Mouse (Mus musculus) heart, postnatal 36 days (tissue): Measurements from ENCODE around the gene Kcnma1. TPM values are rescaled to one million over a fixed set of nuclear protein-coding genes. Genes with fewer than 3 reads are reported as not detected.
A peak's percentile ranks its signal among the peaks of the same experiment; 100 is the strongest.

Experiments
- DNase-seq, 2 experiments: peaks; one replicate each; pipeline ENCODE4 v3.0.0; 2021 to 2022
- intact Hi-C: fragments of 180-260 bp; cut with DNase I; formaldehyde crosslinking; loops from one replicate; pipeline ENCODE4 v1.15.1; 2025
- total RNA-seq, 2 experiments: library from RNA; stranded (reverse); gene quantifications; 2 replicates each; pipeline ENCODE4 v1.2.3; 2021

The Kcnma1 gene
- total RNA-seq, 2 experiments from 2014 or later, result 0.62 to 0.94 TPM

GRCm38 (mm10) chr14:23982205-23982604 lies 32.1 kb downstream of the Kcnma1 start:
- intact Hi-C loops, result no loop called here

GRCm38 (mm10) chr14:23974685-23975084 lies 39.6 kb downstream of the Kcnma1 start:
- DNase-seq, result no peak
- intact Hi-C loops, result no loop called here

More at GRCm38 (mm10) chr14:23982205-23982604, 32.1 kb downstream of the Kcnma1 start:
- no peak for DNase-seq

DNA sequence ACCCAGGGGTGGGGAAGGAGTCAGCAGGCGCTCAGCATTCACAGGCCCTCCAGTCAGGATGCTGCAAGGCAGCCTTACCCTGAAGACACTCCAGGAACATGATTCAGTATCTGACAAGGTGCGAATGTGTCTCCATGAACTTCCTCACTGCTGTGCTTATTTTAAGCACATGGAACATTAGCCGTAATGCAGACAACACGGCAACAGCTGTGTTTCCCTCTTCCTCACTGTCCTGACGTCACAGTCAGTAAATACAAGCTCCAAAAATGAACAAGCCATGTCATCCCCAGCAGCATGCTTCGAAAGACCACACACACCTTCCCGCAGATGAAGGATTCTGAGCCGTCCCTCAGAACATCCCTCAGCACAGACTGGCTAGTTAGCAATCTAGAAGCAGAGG lies 47.8 kb downstream of the Kcnma1 start:
- intact Hi-C loops, result no loop called here
- DNase-seq, result no peak

- intact Hi-C loops, result no loop called here
- no peak for DNase-seq
Measured at GRCm38 (mm10) chr14:23959061-23959460, 55.2 kb downstream of the Kcnma1 start.

- DNase-seq, result no peak
- intact Hi-C loops, result no loop called here
Measured at GRCm38 (mm10) chr14:23957270-23957669, 57.0 kb downstream of the Kcnma1 start.

GRCm38 (mm10) chr14:23943876-23944275 lies 70.4 kb downstream of the Kcnma1 start:
- intact Hi-C loops, result no loop called here
- no peak for DNase-seq

- no peak for DNase-seq
- intact Hi-C loops, result no loop called here
Measured at GRCm38 (mm10) chr14:23943152-23943551, 71.1 kb downstream of the Kcnma1 start.

GRCm38 (mm10) chr14:23942103-23942502 lies 72.2 kb downstream of the Kcnma1 start:
- peak; percentile 20 to 25 for DNase-seq
- intact Hi-C loops, result no loop called here

DNA sequence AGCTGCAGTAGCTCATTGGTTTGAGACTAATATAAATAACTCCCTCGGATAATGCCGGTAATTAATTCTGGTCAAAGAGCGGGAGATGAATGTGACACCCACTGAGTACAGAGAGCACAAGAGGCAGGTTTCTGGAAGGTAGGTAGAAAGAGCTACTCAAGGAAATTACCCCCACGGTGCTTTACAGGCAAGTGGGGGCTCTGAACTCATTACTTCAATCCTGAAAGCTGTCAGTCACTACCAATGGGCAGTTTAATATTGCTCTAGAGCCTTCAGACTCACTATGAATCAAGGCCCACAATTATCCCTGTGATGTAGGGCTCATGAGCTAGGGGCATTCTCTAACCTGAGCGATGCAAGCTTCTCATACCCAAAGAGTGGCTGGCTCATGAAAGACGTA lies 79.3 kb downstream of the Kcnma1 start:
- no peak for DNase-seq
- intact Hi-C loops, result no loop called here

DNA sequence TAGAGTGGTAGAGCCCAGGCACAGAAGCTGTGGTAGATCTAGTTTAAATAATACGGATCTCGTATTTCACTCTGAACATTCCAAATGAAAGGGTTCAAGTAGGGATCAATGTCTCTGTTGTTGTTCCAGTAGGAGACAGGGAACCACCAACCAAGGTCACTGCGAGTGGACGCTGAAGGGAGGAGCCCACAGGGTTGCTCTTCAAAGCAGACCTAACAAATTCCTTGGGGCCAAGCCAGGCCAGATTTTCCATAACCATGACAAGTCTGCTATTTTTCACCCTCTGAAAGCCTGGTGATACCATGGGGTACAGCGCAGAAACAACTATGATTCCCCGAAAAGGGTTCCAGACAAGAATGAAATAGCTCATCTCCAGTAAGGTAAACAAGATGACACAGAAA lies 82.6 kb downstream of the Kcnma1 start:
- intact Hi-C loops, result no loop called here
- no peak for DNase-seq

DNA sequence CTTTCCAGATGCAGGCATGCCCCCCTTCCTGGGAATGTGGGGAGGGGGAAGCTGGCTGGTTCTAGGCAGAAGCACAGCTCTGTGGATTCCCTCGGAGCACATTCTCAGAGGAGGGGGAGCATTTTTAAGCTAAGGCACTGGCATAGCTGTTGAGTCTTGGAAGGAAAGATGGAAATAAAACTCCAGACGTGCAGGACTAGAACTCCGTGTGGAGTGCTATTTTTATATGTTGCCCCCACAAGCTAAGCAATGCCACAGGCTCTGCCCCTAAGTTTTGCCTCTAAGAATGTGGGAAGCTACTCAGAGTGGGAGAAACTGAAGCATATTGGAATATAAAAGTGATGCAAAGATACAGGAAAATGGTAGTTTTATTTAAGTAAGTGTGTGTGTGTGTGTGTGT lies 85.1 kb downstream of the Kcnma1 start:
- DNase-seq, result no peak
- intact Hi-C loops, result no loop called here

DNA sequence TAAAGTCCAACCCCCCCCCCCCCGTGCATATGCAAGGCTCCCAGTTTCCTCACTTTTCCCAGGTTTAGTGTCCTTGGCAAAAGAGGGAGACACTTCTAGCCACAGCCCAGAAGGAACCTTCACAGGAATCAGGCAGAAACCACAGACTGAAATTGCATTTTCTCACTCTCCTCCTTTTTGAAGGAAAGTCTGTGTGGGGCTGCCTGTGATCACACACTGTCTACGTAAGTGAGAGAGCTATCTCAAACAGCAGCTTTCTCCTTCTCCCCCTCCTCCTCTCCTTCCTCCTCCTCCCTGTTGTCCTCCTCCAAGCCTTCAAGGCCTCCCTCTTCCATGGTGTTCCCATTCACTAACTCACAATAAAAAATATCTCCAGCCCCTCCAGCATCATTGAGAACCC lies 90.9 kb downstream of the Kcnma1 start:
- DNase-seq, result no peak
- intact Hi-C loops, result no loop called here

DNA sequence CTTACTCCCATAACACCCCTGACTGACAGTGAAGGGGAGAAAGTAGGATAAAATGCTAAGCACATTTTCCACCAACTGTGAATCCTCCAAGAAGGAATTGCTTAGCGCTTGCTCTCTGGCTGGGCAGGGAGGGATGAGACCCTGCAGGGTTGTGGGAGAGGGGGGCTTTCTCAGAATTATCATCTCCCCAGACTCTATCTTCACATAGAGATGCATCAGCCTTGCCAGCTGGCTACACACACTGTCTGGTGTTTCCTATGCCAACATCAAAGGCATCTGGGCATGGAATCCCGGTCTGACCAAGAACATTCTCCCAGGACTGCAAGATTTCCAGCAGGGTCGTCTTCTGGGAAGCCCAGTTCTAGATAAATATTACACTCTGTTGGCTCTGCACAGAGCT lies 91.5 kb downstream of the Kcnma1 start:
- DNase-seq, result no peak
- intact Hi-C loops, result no loop called here

- no peak for DNase-seq
- intact Hi-C loops, result no loop called here
Measured at GRCm38 (mm10) chr14:23911108-23911629, 103.1 kb downstream of the Kcnma1 start.

- intact Hi-C loops, result no loop called here
- no peak for DNase-seq
Measured at GRCm38 (mm10) chr14:23908564-23908963, 105.7 kb downstream of the Kcnma1 start.

DNA sequence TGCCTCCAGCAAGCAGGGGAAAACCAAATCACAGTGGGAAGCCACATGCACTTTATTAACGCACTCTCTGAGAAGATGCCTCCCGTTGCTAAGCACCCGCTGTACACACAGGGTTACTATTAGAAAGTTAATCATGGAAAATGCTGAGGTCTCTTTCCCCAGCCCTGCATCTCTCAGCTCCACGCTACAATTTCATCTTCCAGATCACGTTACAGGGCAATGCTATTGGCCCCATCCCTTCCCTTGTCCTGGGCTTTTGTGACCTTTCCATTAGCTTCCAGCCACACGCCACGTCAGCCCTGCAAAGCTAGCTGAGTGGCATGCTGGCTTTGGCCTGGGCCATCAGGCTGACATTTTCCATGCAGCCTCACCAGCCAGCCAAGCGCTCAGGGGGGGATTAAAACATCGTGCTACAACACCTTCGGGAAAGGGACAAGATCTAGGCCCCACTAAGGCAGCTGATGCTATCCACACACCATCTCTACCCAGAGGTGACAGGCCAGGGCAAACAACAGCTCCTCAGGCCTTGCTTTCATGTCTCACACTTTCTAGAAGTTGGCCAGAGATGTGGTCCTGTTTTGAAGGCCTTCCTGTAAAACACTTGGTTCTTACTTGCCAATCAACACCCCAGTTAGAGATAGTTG lies 111.5 kb downstream of the Kcnma1 start:
- no peak for DNase-seq
- intact Hi-C loops, result no loop called here

- intact Hi-C loops, result no loop called here
Measured at GRCm38 (mm10) chr14:23899462-23899861, 114.8 kb downstream of the Kcnma1 start.

DNA sequence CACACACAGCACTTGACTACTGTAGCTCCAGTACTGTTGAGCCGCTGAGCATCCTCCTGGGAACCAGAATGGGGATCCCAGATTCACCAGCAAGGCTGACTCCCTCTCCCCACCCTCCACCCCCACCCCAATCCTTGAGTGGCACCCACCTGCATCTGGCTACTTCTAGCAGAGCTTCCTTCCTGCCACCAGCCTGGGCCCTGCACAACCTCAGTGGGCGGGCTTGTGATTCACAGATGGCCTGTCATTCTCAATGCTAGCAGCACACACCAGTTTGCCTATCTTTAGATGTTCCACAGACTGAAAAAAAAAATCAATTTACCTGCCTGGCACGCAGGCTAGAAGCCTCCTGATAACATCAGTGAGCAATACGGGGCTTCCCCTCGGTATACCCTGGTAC lies 116.5 kb downstream of the Kcnma1 start:
- no peak for DNase-seq
- intact Hi-C loops, result no loop called here

More at GRCm38 (mm10) chr14:23899462-23899861, 114.8 kb downstream of the Kcnma1 start:
- DNase-seq, result no peak

GRCm38 (mm10) chr14:23896036-23896435 lies 118.3 kb downstream of the Kcnma1 start:
- no peak for DNase-seq
- intact Hi-C loops, result no loop called here

- intact Hi-C loops, result no loop called here
- no peak for DNase-seq
Measured at GRCm38 (mm10) chr14:23886112-23886511, 128.2 kb downstream of the Kcnma1 start.

- intact Hi-C loops, result no loop called here
- DNase-seq, result peak; percentile 32 to 42
Measured at GRCm38 (mm10) chr14:23885539-23885938, 128.8 kb downstream of the Kcnma1 start.

GRCm38 (mm10) chr14:23885071-23885470 lies 129.2 kb downstream of the Kcnma1 start:
- intact Hi-C loops, result no loop called here
- no peak for DNase-seq

DNA sequence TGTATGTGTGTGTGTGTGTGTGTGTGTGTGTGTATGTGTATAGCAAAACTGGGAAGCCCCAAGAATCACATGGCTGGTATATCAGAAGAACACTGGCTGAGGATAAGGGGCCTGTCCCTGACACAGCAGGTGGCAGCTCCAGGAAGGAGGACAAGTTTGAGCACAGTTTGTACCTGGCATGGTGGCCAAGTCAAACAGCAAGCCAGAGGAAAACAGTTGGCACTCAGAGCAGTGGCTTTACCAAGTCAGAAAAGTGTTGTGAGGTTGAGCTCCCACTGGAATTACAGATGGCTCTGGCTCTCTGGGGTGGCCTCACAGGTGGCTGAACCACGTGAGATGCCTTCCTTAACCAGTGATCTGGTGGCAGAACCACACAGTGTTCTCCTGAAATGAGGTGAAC lies 132.3 kb downstream of the Kcnma1 start:
- DNase-seq, result no peak
- intact Hi-C loops, result loop anchor here (5.0 kb wide), 1 partner anchor 85 kb away; no protein-coding TSS in a partner anchor
